Mouse (Mus musculus): ENCODE measurements around the gene Slc7a6. TPM values are rescaled to one million over a fixed set of nuclear protein-coding genes. Genes with fewer than 3 reads are reported as not detected.

Slc7a6 gene
- total RNA-seq, 2 experiments from 2014 or later: 23.2 to 26.2 TPM

Other genes starting within 250 kb of the Slc7a6 start
- gene Ctrl, start 235.0 kb upstream of the Slc7a6 start, total RNA-seq (2021): under 1 TPM; 0.85 to 0.91 TPM
- gene Psmb10, start 230.4 kb upstream of the Slc7a6 start, total RNA-seq (2021): 10 to 100 TPM; 70.2 to 82.5 TPM
- 10 to 100 TPM; 30.1 to 30.7 TPM for gene Lcat, start 225.5 kb upstream of the Slc7a6 start, total RNA-seq (2021)
- 10 to 100 TPM; 28.3 to 32.2 TPM for gene Slc12a4, start 202.8 kb upstream of the Slc7a6 start, total RNA-seq (2021)
- gene Dpep3, start 189.4 kb upstream of the Slc7a6 start, total RNA-seq (2021): not detected
- 10 to 100 TPM; 20.9 to 21.5 TPM for gene Dus2, start 177.5 kb upstream of the Slc7a6 start, total RNA-seq (2021)
- gene Dpep2nb, start 162.9 kb upstream of the Slc7a6 start, total RNA-seq (2021): not detected
- 10 to 100 TPM; 12.7 to 14.7 TPM for gene Ddx28, start 157.0 kb upstream of the Slc7a6 start, total RNA-seq (2021)
- 1 to 10 TPM; 9.9 TPM for gene Nfatc3, start 110.0 kb upstream of the Slc7a6 start, total RNA-seq (2021)
- gene Esrp2, start 31.9 kb upstream of the Slc7a6 start, total RNA-seq (2021): under 1 TPM in 1 of 2 experiments, not detected in 1; 0.29 TPM
- 10 to 100 TPM; 18.7 to 20.1 TPM for gene Pla2g15, start 18.5 kb upstream of the Slc7a6 start, total RNA-seq (2021)
- gene Slc7a6os, start 42.1 kb downstream of the Slc7a6 start, total RNA-seq (2021): 10 to 100 TPM; 30.4 to 32.3 TPM
- 10 to 100 TPM; 40.3 to 44.7 TPM for gene Prmt7, start 42.1 kb downstream of the Slc7a6 start, total RNA-seq (2021)
- gene Smpd3, start 169.1 kb downstream of the Slc7a6 start, total RNA-seq (2021): 100 to 1,000 TPM; 124 to 127 TPM
- gene Zfp90, start 246.5 kb downstream of the Slc7a6 start, total RNA-seq (2021): 10 to 100 TPM; 20.2 to 21.5 TPM